Mouse (Mus musculus): ENCODE results near the gene Bod1l. TPM values are rescaled to one million over a fixed set of nuclear protein-coding genes. Genes with fewer than 3 reads are reported as not detected.

The Bod1l gene
- polyA plus RNA-seq, 1 experiment, result 12.2 TPM

GRCm38 (mm10) chr5:41812516-41812915 is 31.6 kb downstream of the Bod1l start:
- TF ChIP-seq GATA1 (IDR thresholded peaks at IDR 0.05; ENCODE audit: low read length), result no peak

- TF ChIP-seq GATA1 (IDR thresholded peaks at IDR 0.05; ENCODE audit: low read length), result no peak
Observed at GRCm38 (mm10) chr5:41811279-41811678, 32.8 kb downstream of the Bod1l start.

GRCm38 (mm10) chr5:41807383-41807782 is 36.7 kb downstream of the Bod1l start:
- TF ChIP-seq GATA1 (IDR thresholded peaks at IDR 0.05; ENCODE audit: low read length), result no peak

- TF ChIP-seq GATA1 (IDR thresholded peaks at IDR 0.05; ENCODE audit: low read length), result peak; percentile 53
Observed at GRCm38 (mm10) chr5:41806176-41806575, 37.9 kb downstream of the Bod1l start.

GRCm38 (mm10) chr5:41805085-41805484 is 39.0 kb downstream of the Bod1l start:
- TF ChIP-seq GATA1 (IDR thresholded peaks at IDR 0.05; ENCODE audit: low read length), result no peak

GRCm38 (mm10) chr5:41804643-41805042 is 39.5 kb downstream of the Bod1l start:
- TF ChIP-seq GATA1 (IDR thresholded peaks at IDR 0.05; ENCODE audit: low read length), result no peak

- no peak for TF ChIP-seq GATA1 (IDR thresholded peaks at IDR 0.05; ENCODE audit: low read length)
Observed at GRCm38 (mm10) chr5:41801622-41802021, 42.5 kb downstream of the Bod1l start.

GRCm38 (mm10) chr5:41794434-41794833 is 49.7 kb downstream of the Bod1l start:
- TF ChIP-seq GATA1 (IDR thresholded peaks at IDR 0.05; ENCODE audit: low read length), result no peak

- no peak for TF ChIP-seq GATA1 (IDR thresholded peaks at IDR 0.05; ENCODE audit: low read length)
Observed at GRCm38 (mm10) chr5:41790517-41790916, 53.6 kb downstream of the Bod1l start.

- no peak for TF ChIP-seq GATA1 (IDR thresholded peaks at IDR 0.05; ENCODE audit: low read length)
Observed at GRCm38 (mm10) chr5:41788877-41789276, 55.2 kb downstream of the Bod1l start.

- no peak for TF ChIP-seq GATA1 (IDR thresholded peaks at IDR 0.05; ENCODE audit: low read length)
Observed at GRCm38 (mm10) chr5:41781890-41782289, 62.2 kb downstream of the Bod1l start.

GRCm38 (mm10) chr5:41780026-41780425 is 64.1 kb downstream of the Bod1l start:
- TF ChIP-seq GATA1 (IDR thresholded peaks at IDR 0.05; ENCODE audit: low read length), result no peak

GRCm38 (mm10) chr5:41775728-41776127 is 68.4 kb downstream of the Bod1l start:
- no peak for TF ChIP-seq GATA1 (IDR thresholded peaks at IDR 0.05; ENCODE audit: low read length)

GRCm38 (mm10) chr5:41775273-41775672 is 68.8 kb downstream of the Bod1l start:
- no peak for TF ChIP-seq GATA1 (IDR thresholded peaks at IDR 0.05; ENCODE audit: low read length)

- TF ChIP-seq GATA1 (IDR thresholded peaks at IDR 0.05; ENCODE audit: low read length), result no peak
Observed at GRCm38 (mm10) chr5:41768382-41769040, 75.6 kb downstream of the Bod1l start.

- no peak for TF ChIP-seq GATA1 (IDR thresholded peaks at IDR 0.05; ENCODE audit: low read length)
Observed at GRCm38 (mm10) chr5:41767296-41768200, 76.6 kb downstream of the Bod1l start.
